Comparison of ENCODE assay signal across 22 mouse cellular contexts in genomic region chr5:113830796-113831195, GRCm38 (mm10). TPM values are rescaled to one million over a fixed set of nuclear protein-coding genes. Genes with fewer than 3 reads are reported as not detected.
DNase-seq lines count a peak whose midpoint lies in the region; ATAC-seq and TF ChIP-seq lines count a peak whose summit lies in the region.
"Had no signal": no experiment of that assay in that cellular context is flagged by ENCODE, and none has a peak within 500 bp of the region (broad histone marks: within the 10 kb centered on the region; RNA-seq: fewer than 3 reads in every experiment).

No protein-coding gene starts in this region.

- H3K36me3 ChIP-seq in liver, embryonic 13.5 days: no peaks in the 10 kb centered on the region
- H3K36me3 ChIP-seq in E14TG2a.4 (ENCODE audit: insufficient read depth, low read length): no peaks in the 10 kb centered on the region
- H3K36me3 ChIP-seq in splenic B cell, adult 2 months (ENCODE audit: control insufficient read depth, insufficient read depth, low read length, poor library complexity, severe bottlenecking): no peaks in the 10 kb centered on the region
- H3K36me3 ChIP-seq: embryonic facial prominence, embryonic 10.5 days; embryonic facial prominence, embryonic 15.5 days; heart, embryonic 13.5 days; hindbrain, embryonic 10.5 days; hindbrain, embryonic 15.5 days; limb, embryonic 13.5 days; neural tube, embryonic 13.5 days had no signal

- H3K4me2 ChIP-seq in liver, embryonic 13.5 days: peak overlapping the region; percentile 47
- H3K4me2 ChIP-seq: embryonic facial prominence, embryonic 15.5 days; forebrain, embryonic 13.5 days; heart, embryonic 13.5 days; hindbrain, embryonic 15.5 days; limb, embryonic 13.5 days; midbrain, embryonic 11.5 days; neural tube, embryonic 13.5 days had no signal

- peak overlapping the region; percentile 24; the same call in 1 of the 2 replicates for H3K27ac ChIP-seq in liver, embryonic 13.5 days
- H3K27ac ChIP-seq in bone marrow macrophage, adult 2 months (ENCODE audit: insufficient read depth, low read depth, low read length): no peak overlapping the region
- H3K27ac ChIP-seq: embryonic facial prominence, embryonic 10.5 days; embryonic facial prominence, embryonic 15.5 days; forebrain, embryonic 13.5 days; heart, embryonic 13.5 days; hindbrain, embryonic 10.5 days; hindbrain, embryonic 15.5 days; limb, embryonic 13.5 days; neural tube, embryonic 13.5 days had no signal

- TF ChIP-seq CTCF in E14TG2a.4 (conservative IDR thresholded peaks at IDR 0.05; ENCODE audit: low read length): no peak
- no peak for TF ChIP-seq CTCF in bone marrow macrophage, adult 2 months (IDR thresholded peaks at IDR 0.05; ENCODE audit: low read depth, low read length)

- no peak for TF ChIP-seq POLR2A in bone marrow macrophage, adult 2 months (IDR thresholded peaks at IDR 0.05; ENCODE audit: borderline replicate concordance, low read depth, low read length)

- H3K4me1 ChIP-seq in liver, embryonic 13.5 days (replicated peaks): peaks cover 38% of the 10 kb centered on the region
- peaks cover 35% of the 10 kb centered on the region for H3K4me1 ChIP-seq in E14TG2a.4 (replicated peaks; ENCODE audit: low read depth, low read length)
- peaks cover 36% of the 10 kb centered on the region for H3K4me1 ChIP-seq in bone marrow macrophage, adult 2 months (ENCODE audit: control insufficient read depth, insufficient read depth, low read length)
- H3K4me1 ChIP-seq: embryonic facial prominence, embryonic 15.5 days; heart, embryonic 13.5 days; hindbrain, embryonic 15.5 days had no signal

- no peaks in the 10 kb centered on the region for H3K27me3 ChIP-seq in liver, embryonic 13.5 days
- H3K27me3 ChIP-seq in E14TG2a.4 (ENCODE audit: insufficient read depth, low read length): no peaks in the 10 kb centered on the region
- H3K27me3 ChIP-seq in splenic B cell, adult 2 months (ENCODE audit: control insufficient read depth, insufficient read depth, low read length, poor library complexity, severe bottlenecking): no peaks in the 10 kb centered on the region
- H3K27me3 ChIP-seq: embryonic facial prominence, embryonic 15.5 days; forebrain, embryonic 13.5 days; hindbrain, embryonic 15.5 days; limb, embryonic 13.5 days; neural tube, embryonic 13.5 days had no signal

- H3K9me3 ChIP-seq in liver, embryonic 13.5 days (replicated peaks): no peaks in the 10 kb centered on the region
- no peaks in the 10 kb centered on the region for H3K9me3 ChIP-seq in E14TG2a.4 (ENCODE audit: low read length)
- H3K9me3 ChIP-seq: embryonic facial prominence, embryonic 10.5 days; embryonic facial prominence, embryonic 15.5 days; forebrain, embryonic 13.5 days; heart, embryonic 13.5 days; hindbrain, embryonic 10.5 days; hindbrain, embryonic 15.5 days; limb, embryonic 13.5 days; neural tube, embryonic 13.5 days had no signal

- no peak overlapping the region for H3K9ac ChIP-seq in liver, embryonic 13.5 days
- H3K9ac ChIP-seq: embryonic facial prominence, embryonic 15.5 days; forebrain, embryonic 13.5 days; hindbrain, embryonic 15.5 days; limb, embryonic 13.5 days; neural tube, embryonic 13.5 days had no signal

- no peak for DNase-seq in liver, embryonic 13.5 days
- no peak for DNase-seq in liver
- DNase-seq in splenic B cell, adult 2 months (ENCODE audit: low read depth, low spot score): peak; percentile 29
- no peak for DNase-seq in layer of hippocampus, postnatal 10 days (ENCODE audit: low spot score in 2 of 2)
- no peak for DNase-seq in c-Kit-positive CD71-positive TER-119-positive erythroid progenitor cells, embryonic 14.5 days (ENCODE audit: low spot score)
- DNase-seq: cerebellum, adult 2 months; cerebellum, postnatal 14 days; kidney, adult 11 months; kidney, postnatal 14 days had no signal

- no peak overlapping the region for H3K4me3 ChIP-seq in liver, embryonic 13.5 days (replicated peaks)
- 0 out of 2 replicates have a peak overlapping the region, but pooled peaks have one; percentile 57 for H3K4me3 ChIP-seq in E14TG2a.4 (replicated peaks; ENCODE audit: low read length)
- 0 out of 2 replicates have a peak overlapping the region, but pooled peaks have one; percentile 61 for H3K4me3 ChIP-seq in bone marrow macrophage, adult 2 months (ENCODE audit: insufficient read depth, low read length)
- H3K4me3 ChIP-seq: embryonic facial prominence, embryonic 10.5 days; embryonic facial prominence, embryonic 15.5 days; forebrain, embryonic 13.5 days; heart, embryonic 13.5 days; hindbrain, embryonic 10.5 days; hindbrain, embryonic 15.5 days; limb, embryonic 13.5 days; neural tube, embryonic 13.5 days had no signal

- WGBS in liver, embryonic 13.5 days (ENCODE audit: insufficient replicate concordance): 59% methylated on average over 5 of the region's 5 CpGs

- no peak for ATAC-seq in liver, embryonic 13.5 days (ENCODE audit: low read depth)
- ATAC-seq: forebrain, embryonic 13.5 days; midbrain, embryonic 16.5 days had no signal

RNA-seq across cellular contexts. Expression of gene Selplg, which starts 1.6 kb away (rescaled TPM):
- polyA plus RNA-seq in liver, embryonic 13.5 days (2015; fragmentation: Nextera tagmentation; extraction: Ambion mirVana): 10.1 and 11.6 TPM in 2 replicates
- polyA plus RNA-seq in bone marrow macrophage, adult 2 months (2012; ENCODE audit: insufficient read depth, insufficient read length, missing spikeins): 318 and 365 TPM in 2 replicates
- 10 to 100 TPM; 12.1 to 12.9 TPM for total RNA-seq in layer of hippocampus, postnatal 10 days (2021)

RNA-seq across cellular contexts. Expression of gene Tmem119, which starts 30.5 kb away (rescaled TPM):
- 3.8 TPM in 2 replicates for polyA plus RNA-seq in liver, embryonic 13.5 days (2015; fragmentation: Nextera tagmentation; extraction: Ambion mirVana)
- polyA plus RNA-seq in bone marrow macrophage, adult 2 months (2012; ENCODE audit: insufficient read depth, insufficient read length, missing spikeins): 0.99 and 1.7 TPM in 2 replicates
- 10 to 100 TPM; 11.7 to 13.1 TPM for total RNA-seq in layer of hippocampus, postnatal 10 days (2021)
- polyA plus RNA-seq: inflammation-experienced regulatory T-cells, adult 6 months had no signal

RNA-seq across cellular contexts. Expression of gene Iscu, which starts 58.2 kb away (rescaled TPM):
- polyA plus RNA-seq in liver, embryonic 13.5 days (2015; fragmentation: Nextera tagmentation; extraction: Ambion mirVana): 104 and 106 TPM in 2 replicates
- polyA plus RNA-seq in bone marrow macrophage, adult 2 months (2012; ENCODE audit: insufficient read depth, insufficient read length, missing spikeins): 106 and 109 TPM in 2 replicates
- 10 to 100 TPM; 71.0 to 77.5 TPM for total RNA-seq in layer of hippocampus, postnatal 10 days (2021)

RNA-seq across cellular contexts. Expression of gene Sart3, which starts 58.5 kb away (rescaled TPM):
- polyA plus RNA-seq in liver, embryonic 13.5 days (2015; fragmentation: Nextera tagmentation; extraction: Ambion mirVana): 21.2 and 24.2 TPM in 2 replicates
- polyA plus RNA-seq in bone marrow macrophage, adult 2 months (2012; ENCODE audit: insufficient read depth, insufficient read length, missing spikeins): 23.5 and 29.8 TPM in 2 replicates
- total RNA-seq in layer of hippocampus, postnatal 10 days (2021): 10 to 100 TPM; 36.7 to 48.2 TPM

Comparison
In these comparisons a context has a peak if more than half of its experiments do, and no peak if none do; other contexts are left out.
1. RNA of gene Selplg, which starts 1.6 kb away (polyA plus RNA-seq): 318 to 365 TPM in bone marrow macrophage, adult 2 months; 10.1 to 11.6 TPM in liver, embryonic 13.5 days; every median in the first group is over 10 times any median in the second.